Mouse (Mus musculus) liver (tissue): ENCODE measurements around the gene Cdh22.
A peak's percentile ranks its signal among the peaks of the same experiment; 100 is the strongest.

ENCODE experiments used
- DNase-seq: peaks from one replicate; pipeline ENCODE4 v3.0.0-alpha.2; 2020; ENCODE audit warnings: mixed read lengths

Cdh22 gene

DNA sequence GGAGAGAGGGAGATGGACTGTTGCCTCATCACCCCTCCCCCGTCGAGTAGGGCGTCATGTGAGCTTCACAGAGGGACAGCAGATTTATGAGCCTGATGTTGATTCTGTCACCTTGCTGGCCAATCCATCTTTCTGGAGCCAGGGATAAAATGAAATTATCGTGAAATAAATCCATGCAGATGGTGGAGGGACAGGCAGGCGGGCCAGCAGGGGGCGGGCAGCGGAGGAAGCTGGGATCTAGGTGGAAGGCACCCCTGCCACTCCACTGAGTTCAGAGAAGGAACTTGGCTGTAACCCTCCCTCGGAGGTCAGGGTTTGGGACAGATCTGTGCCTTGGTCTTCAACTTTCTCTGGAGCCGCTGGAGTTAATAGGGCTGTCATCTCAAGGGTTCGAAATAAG, 156.0 kb downstream of the Cdh22 start:
- DNase-seq, result no peak

GRCm38 (mm10) chr2:165078045-165078444, 156.6 kb downstream of the Cdh22 start:
- no peak for DNase-seq

DNA sequence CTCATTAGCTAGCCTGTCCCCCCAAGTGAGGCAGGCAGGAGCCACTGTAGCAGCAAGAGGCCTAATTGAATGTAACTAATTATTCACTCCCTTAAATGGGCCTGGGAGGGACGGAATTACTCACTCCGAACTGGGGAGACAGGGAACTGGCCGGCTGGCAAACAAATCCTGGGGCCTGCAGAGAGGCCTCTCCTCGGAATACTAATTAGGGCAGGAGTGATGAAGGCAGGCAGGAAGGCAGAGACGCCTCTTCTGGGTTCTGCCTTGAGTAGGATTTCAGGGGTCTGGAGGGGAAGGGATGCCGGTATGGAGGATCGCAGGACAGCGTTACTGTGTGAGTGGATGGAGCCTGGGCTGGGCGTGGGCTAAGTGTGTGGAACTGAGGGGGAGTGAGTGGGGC, 157.6 kb downstream of the Cdh22 start:
- no peak for DNase-seq

DNA sequence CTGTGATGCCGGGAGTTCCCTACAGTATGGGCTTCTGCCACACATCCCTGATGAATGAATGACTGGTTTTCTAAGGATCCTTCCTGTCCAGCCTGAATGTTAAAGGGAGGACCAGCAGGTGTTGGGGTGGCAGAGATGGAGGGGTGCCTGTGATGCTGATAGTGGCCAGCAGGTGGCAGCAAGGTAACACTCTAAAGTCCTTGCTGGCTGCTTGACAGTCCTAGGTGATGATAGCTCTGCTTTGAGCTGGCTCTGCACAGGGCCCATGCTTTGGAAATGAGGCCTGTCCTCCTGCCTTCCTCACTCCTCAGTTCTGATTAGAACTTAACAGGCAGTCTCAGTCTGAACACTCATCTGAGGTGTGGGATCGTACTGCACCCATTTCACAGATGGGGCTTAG, 159.7 kb downstream of the Cdh22 start:
- peak; percentile 65 for DNase-seq

- no peak for DNase-seq
These were observed 160.4 kb downstream of the Cdh22 start for GRCm38 (mm10) chr2:165074081-165074884.

DNA sequence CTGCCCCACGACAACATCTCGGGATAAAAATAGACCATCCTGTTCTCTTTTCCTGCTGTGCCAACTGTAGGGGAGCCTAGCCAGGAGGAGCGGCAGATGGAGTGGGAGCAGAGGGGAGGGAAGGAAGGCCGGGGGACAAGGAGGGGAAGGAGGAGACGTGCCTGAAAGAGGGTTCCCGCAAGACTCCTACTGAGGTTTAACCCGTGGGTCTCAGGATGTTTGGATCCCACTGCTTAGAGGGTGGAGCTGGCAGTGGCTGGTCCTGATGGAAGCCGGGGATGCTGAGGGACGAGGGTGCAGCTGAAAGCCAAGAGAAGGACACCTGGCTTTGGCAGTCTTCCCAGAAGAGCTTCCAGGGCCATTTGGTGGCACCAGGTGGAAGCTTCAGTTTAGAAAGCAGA, 161.3 kb downstream of the Cdh22 start:
- DNase-seq, result no peak

DNA sequence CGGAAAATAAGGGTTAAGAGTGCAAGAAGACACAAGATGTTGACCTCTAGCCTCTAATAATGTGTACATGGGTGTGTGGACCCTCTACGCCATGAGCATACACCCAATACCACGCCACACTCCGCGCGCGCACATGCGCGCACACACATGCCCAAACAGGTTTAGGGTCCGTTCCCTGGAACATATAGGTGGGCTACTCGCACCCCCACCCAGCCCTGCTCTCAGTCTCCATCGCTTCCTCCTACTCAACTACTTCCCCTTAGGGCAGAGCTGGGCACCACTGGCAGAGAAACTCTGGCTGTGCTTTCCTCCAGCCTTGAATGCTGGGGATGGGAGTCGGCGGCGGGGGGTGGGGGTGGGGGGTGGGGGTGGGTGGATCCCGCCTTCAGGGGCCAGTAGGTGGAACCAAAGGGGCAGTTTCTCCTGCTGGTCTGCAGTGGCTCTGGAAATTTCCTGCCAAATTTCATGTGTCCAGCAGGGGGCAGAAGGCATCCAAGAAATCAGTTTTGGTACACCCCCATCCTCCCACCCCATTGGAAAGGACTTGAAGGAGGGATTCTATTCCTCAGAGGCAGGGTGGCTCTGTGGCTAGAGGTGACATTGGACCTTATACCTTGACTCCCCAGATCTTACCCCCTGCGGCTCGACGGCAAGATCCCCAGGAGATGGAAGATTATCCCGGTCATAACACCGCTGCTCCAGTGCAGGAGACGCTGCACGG, 164.4 kb downstream of the Cdh22 start:
- DNase-seq, result peak; percentile 44

- no peak for DNase-seq
These were observed 165.8 kb downstream of the Cdh22 start for GRCm38 (mm10) chr2:165068806-165069205.

- DNase-seq, result no peak
These were observed 170.2 kb downstream of the Cdh22 start for GRCm38 (mm10) chr2:165064489-165064888.

GRCm38 (mm10) chr2:165061638-165062433, 172.8 kb downstream of the Cdh22 start:
- no peak for DNase-seq
